Mouse (Mus musculus) embryonic fibroblast, embryonic 13.5 days (primary cell): ENCODE data around the gene E030030I06Rik.

Experiments used
- CTCF ChIP-seq: IDR thresholded peaks from 2 replicates; pipeline ENCODE4 v1.5.1; 2011; ENCODE audit warnings: mild to moderate bottlenecking, control low read depth, low read length, moderate library complexity, borderline replicate concordance; ENCODE audit not compliant: insufficient read depth
- POLR2A ChIP-seq: IDR thresholded peaks from 2 replicates; pipeline ENCODE4 v1.6.1; 2011; ENCODE audit warnings: low read depth, mild to moderate bottlenecking, control low read depth, low read length, moderate library complexity

- TF ChIP-seq CTCF (peak; percentile 56; the same call in 1 of the 2 replicates), POLR2A (peak; percentile 73)
These were observed 513 bp downstream of the E030030I06Rik start for GRCm38 (mm10) chr10:22148441-22149072.
